Mouse (Mus musculus) heart, embryonic 11.5 days (tissue): ENCODE results near the gene Fbxl16. TPM values are rescaled to one million over a fixed set of nuclear protein-coding genes. Genes with fewer than 3 reads are reported as not detected.

Experiments used
- ATAC-seq: fragments of 200-750 bp; cut with Nextera tagmentation; replicated peaks from 2 replicates; pipeline ENCODE4 v1.8.0; 2017; ENCODE audit warnings: moderate library complexity; ENCODE audit not compliant: insufficient number of reproducible peaks, low FRiP score, low TSS enrichment
- H3K27ac ChIP-seq: fragments of 300-500 bp; sonication (generic); 2 replicates; pipeline ENCODE4 v1.5.1; 2014; ENCODE audit warnings: mild to moderate bottlenecking, low read depth, low read length
- H3K27me3 ChIP-seq: fragments of 300-500 bp; sonication (generic); 2 replicates; pipeline ENCODE4 v1.6.1; 2014; ENCODE audit warnings: mild to moderate bottlenecking, low read length, mixed read lengths; ENCODE audit not compliant: control insufficient read depth, insufficient read depth
- H3K36me3 ChIP-seq: fragments of 300-500 bp; sonication (generic); 2 replicates; pipeline ENCODE4 v1.6.1; 2014; ENCODE audit warnings: mild to moderate bottlenecking, low read length, moderate library complexity, mixed read lengths; ENCODE audit not compliant: control insufficient read depth, insufficient read depth
- H3K4me1 ChIP-seq: fragments of 300-500 bp; sonication (generic); 2 replicates; pipeline ENCODE4 v1.6.1; 2014; ENCODE audit warnings: low read length; ENCODE audit not compliant: control insufficient read depth, insufficient read depth
- H3K4me2 ChIP-seq: fragments of 300-500 bp; sonication (generic); 2 replicates; pipeline ENCODE4 v1.6.1; 2014; ENCODE audit warnings: mild to moderate bottlenecking, moderate library complexity
- H3K4me3 ChIP-seq: fragments of 300-500 bp; sonication (generic); 2 replicates; pipeline ENCODE4 v1.5.1; 2014; ENCODE audit warnings: low read depth, low read length
- H3K9ac ChIP-seq: fragments of 300-500 bp; sonication (generic); 2 replicates; pipeline ENCODE4 v1.6.1; 2014; ENCODE audit warnings: mild to moderate bottlenecking, low read depth, low read length, moderate library complexity
- H3K9me3 ChIP-seq: fragments of 300-500 bp; sonication (generic); replicated peaks from 2 replicates; pipeline ENCODE4 v1.6.1; 2016; ENCODE audit warnings: low read length; ENCODE audit not compliant: control insufficient read depth
- WGBS: fragments of 180-500 bp; shearing (Covaris S2); extraction: QIAGEN DNeasy Blood & Tissue Kit; methylation state at CpG from one replicate; pipeline ENCODE4 v1.1.7; 2014; ENCODE audit not compliant: insufficient replicate concordance; 5-methylcytosine and 5-hydroxymethylcytosine counted together
- polyA plus RNA-seq: library from polyadenylated mRNA; unstranded; fragments of >200 nt; fragmentation: Nextera tagmentation; extraction: Ambion mirVana; gene quantifications from 2 replicates; pipeline ENCODE4 v1.2.1, GENCODE M21; 2014

Gene Fbxl16
- polyA plus RNA-seq, 1 experiment from 2014 or later = 1.1 TPM

- Histone ChIP-seq H3K4me3 (peak overlapping the region; percentile 69), H3K9me3 (no peaks in the 10 kb centered on the region), H3K27me3 (no peaks in the 10 kb centered on the region), H3K4me1 (peaks cover 45% of the 10 kb centered on the region), H3K36me3 (peaks cover 27% of the 10 kb centered on the region), H3K4me2 (peak overlapping the region; percentile 83), H3K27ac (peak overlapping the region; percentile 84; the same call in 1 of the 2 replicates), H3K9ac (peak overlapping the region; percentile 30; the same call in 1 of the 2 replicates)
- ATAC-seq = no peak
- whole genome bisulfite sequencing = 85% methylated on average over 8 of the region's 8 CpGs
These were observed 19.3 kb downstream of the Fbxl16 start for GRCm38 (mm10) chr17:25828223-25828594.

GRCm38 (mm10) chr17:25828712-25829557 is 20.1 kb downstream of the Fbxl16 start, which contains the start of gene Jmjd8:
TSS of gene Jmjd8 (plus strand) at chr17:25828867.
- 0 out of 2 replicates have a peak, but pooled peaks have one; percentile 4 for ATAC-seq
- Histone ChIP-seq H3K36me3 (peaks cover 27% of the 10 kb centered on the region), H3K9me3 (no peaks in the 10 kb centered on the region), H3K4me2 (peak within 1 kb of the TSS; percentile 83), H3K9ac (peak within 1 kb of the TSS; percentile 78), H3K27ac (peak within 1 kb of the TSS; percentile 84), H3K27me3 (no peaks in the 10 kb centered on the region), H3K4me1 (peaks cover 44% of the 10 kb centered on the region), H3K4me3 (peak within 1 kb of the TSS; percentile 69)
- WGBS = 1% methylated on average over 32 of the region's 32 CpGs

GRCm38 (mm10) chr17:25829558-25830017 is 20.7 kb downstream of the Fbxl16 start:
- Histone ChIP-seq H3K4me1 (peaks cover 44% of the 10 kb centered on the region), H3K27ac (peak overlapping the region; percentile 84), H3K9me3 (no peaks in the 10 kb centered on the region), H3K4me3 (peak overlapping the region; percentile 69), H3K4me2 (peak overlapping the region; percentile 83), H3K9ac (peak overlapping the region; percentile 78), H3K27me3 (no peaks in the 10 kb centered on the region), H3K36me3 (peaks cover 27% of the 10 kb centered on the region)
- ATAC-seq = no peak
- WGBS = 34% methylated on average over 8 of the region's 8 CpGs

- peaks cover 27% of the 10 kb centered on the region for H3K36me3 ChIP-seq
- no peak overlapping the region for H3K9ac ChIP-seq
- H3K4me2 ChIP-seq = peak overlapping the region; percentile 83
- WGBS = 81% methylated on average over 4 of the region's 4 CpGs
- no peak overlapping the region for H3K27ac ChIP-seq
- no peaks in the 10 kb centered on the region for H3K9me3 ChIP-seq
- peak overlapping the region; percentile 69 for H3K4me3 ChIP-seq
- no peaks in the 10 kb centered on the region for H3K27me3 ChIP-seq
- H3K4me1 ChIP-seq = peaks cover 47% of the 10 kb centered on the region
- no peak for ATAC-seq
These were observed 21.4 kb downstream of the Fbxl16 start for GRCm38 (mm10) chr17:25830200-25830753.

GRCm38 (mm10) chr17:25830806-25831431 is 22.0 kb downstream of the Fbxl16 start:
- Histone ChIP-seq H3K9me3 (no peaks in the 10 kb centered on the region), H3K27me3 (no peaks in the 10 kb centered on the region), H3K27ac (no peak overlapping the region), H3K9ac (peak overlapping the region; percentile 92; the same call in 1 of the 2 replicates), H3K4me2 (peak overlapping the region; percentile 98), H3K4me1 (peaks cover 53% of the 10 kb centered on the region), H3K4me3 (peak overlapping the region; percentile 88), H3K36me3 (peaks cover 27% of the 10 kb centered on the region)
- no peak for ATAC-seq
- WGBS = 88% methylated on average over 14 of the region's 14 CpGs

GRCm38 (mm10) chr17:25831451-25832281 is 22.8 kb downstream of the Fbxl16 start:
- no peaks in the 10 kb centered on the region for H3K9me3 ChIP-seq
- H3K27me3 ChIP-seq = no peaks in the 10 kb centered on the region
- WGBS = 50% methylated on average over 21 of the region's 21 CpGs
- peak overlapping the region; percentile 99; the same call in 1 of the 2 replicates for H3K27ac ChIP-seq
- peak overlapping the region; percentile 92 for H3K9ac ChIP-seq
- H3K4me2 ChIP-seq = peak overlapping the region; percentile 98
- H3K4me3 ChIP-seq = peak overlapping the region; percentile 88
- peaks cover 61% of the 10 kb centered on the region for H3K4me1 ChIP-seq
- no peak for ATAC-seq
- peaks cover 24% of the 10 kb centered on the region for H3K36me3 ChIP-seq

GRCm38 (mm10) chr17:25832436-25833290 is 23.8 kb downstream of the Fbxl16 start:
- H3K36me3 ChIP-seq = peaks cover 20% of the 10 kb centered on the region
- WGBS = under 1% methylated on average over 61 of the region's 77 CpGs
- peak overlapping the region; percentile 92 for H3K9ac ChIP-seq
- peak; percentile 91 for ATAC-seq
- H3K27me3 ChIP-seq = no peaks in the 10 kb centered on the region
- no peaks in the 10 kb centered on the region for H3K9me3 ChIP-seq
- H3K27ac ChIP-seq = peak overlapping the region; percentile 99
- peaks cover 71% of the 10 kb centered on the region for H3K4me1 ChIP-seq
- peak overlapping the region; percentile 98 for H3K4me2 ChIP-seq
- H3K4me3 ChIP-seq = peak overlapping the region; percentile 88
